Mouse (Mus musculus) retina, adult 2 months (tissue): ENCODE measurements at regions not wholly inside any gene's neighbourhood (a gene's known extent, or its start where the extent isn't known, plus 50 kb on each side); places are given as distances from the start of the nearest gene placed in this dataset.
A peak's percentile ranks its signal among the peaks of the same experiment; 100 is the strongest.
"Not testable (repeated sequence)": the region's sequence is repeated elsewhere in the genome, so short reads cannot be mapped to it uniquely, and the experiment has no call there.

ENCODE experiments used
- DNase-seq: peaks from one replicate; pipeline ENCODE4 v3.0.0-alpha.2; 2012; ENCODE audit warnings: low read depth, low spot score

DNA sequence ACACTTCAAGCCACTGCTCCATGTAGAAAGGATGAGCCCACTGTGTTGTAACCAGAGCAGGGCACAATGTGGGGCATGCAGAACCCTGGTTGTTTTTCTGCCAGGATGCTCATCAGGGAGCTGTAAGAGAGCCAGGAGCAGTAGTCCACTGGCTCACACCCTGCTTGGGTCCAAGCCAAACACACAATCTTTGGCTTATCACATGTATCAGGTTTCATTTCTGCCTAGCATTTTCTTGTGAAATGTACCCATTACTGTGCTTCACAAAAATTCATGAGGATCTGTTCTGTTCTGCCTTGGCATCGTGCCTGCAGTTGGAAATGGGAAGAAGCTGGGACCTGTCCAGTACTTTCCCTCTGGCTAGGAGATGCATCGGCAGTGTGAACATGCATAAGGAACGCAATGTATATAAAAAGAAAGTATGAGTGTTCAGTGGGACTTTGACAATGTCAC is 491.6 kb upstream of the Igfbp3 start:
- DNase-seq, result peak; percentile 0

DNA sequence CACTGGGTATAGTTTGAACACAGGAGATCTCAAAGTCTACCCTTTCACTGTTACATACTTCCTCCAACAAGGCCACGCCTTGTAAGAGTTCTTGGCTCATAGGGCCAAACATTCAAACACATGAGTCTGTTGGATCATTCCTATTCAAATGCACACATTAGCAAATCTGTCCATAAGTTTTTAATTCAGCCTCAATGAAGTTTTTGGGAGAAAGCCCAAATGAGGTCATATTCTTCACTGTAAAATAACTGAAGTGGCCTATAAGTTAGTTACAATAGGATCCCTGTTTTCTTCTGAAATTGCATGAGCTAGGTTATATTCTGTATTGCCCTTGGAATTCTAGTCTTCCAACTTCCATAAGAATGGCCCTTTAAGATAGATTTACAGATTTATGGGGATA is 483.9 kb upstream of the Igfbp3 start:
- DNase-seq, result no peak

DNA sequence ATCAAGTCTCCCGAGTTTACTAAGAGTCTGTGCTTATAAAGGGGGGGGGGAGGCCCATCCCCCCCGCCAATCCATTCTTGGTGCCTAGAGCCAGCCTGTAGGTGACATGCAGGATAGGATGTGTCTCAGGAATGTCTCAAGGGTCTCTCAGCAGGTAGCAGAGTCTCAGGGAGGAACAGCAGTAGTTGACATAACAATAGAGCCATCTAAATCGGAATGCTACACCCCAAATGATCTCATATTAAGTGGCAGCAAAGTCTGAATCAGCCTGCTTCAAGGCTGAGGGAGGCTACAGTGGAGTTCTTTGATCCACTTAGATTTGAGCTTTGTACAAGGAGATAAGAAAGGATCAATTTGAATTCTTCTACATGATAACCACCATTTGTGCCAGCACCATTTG is 476.0 kb upstream of the Igfbp3 start:
- not testable (repeated sequence) for DNase-seq

DNA sequence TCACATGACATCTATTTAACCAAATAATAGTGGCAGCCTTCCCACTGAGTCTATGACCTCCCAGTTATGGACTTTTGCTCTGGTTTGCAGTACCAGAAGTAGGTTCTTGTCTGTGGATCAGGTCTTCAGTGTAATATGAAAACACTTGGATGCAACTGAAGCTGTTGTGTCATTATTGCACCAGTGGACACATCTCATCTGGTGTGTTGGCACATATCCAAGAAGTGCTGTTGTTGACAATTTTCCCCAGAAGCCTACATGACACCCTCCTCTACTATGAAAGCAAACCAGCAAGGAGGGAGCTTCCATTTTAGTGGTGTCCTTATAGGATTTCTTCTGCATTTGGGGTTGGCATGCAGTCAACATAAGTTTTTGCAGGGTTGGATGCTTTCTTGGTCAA is 459.1 kb upstream of the Igfbp3 start:
- no peak for DNase-seq

DNA sequence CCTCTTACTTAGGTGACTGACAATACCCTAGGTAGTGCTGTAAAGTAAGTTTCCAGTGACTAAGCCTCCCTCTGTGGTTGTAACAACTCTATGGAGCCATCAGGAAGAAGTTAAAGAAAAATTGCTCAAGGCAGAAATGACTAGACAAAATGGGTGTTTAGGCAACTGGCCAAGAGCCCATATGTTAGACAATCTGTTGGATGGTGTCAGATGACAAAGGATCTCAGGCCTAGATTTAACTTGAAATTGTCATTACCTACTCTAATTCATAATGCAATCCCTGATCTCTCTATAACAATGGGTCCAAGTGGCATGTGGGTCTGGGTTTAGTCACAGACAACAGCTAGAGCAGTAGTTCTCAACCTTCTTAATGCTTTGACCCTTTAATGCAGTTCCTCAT is 416.9 kb upstream of the Igfbp3 start:
- no peak for DNase-seq

DNA sequence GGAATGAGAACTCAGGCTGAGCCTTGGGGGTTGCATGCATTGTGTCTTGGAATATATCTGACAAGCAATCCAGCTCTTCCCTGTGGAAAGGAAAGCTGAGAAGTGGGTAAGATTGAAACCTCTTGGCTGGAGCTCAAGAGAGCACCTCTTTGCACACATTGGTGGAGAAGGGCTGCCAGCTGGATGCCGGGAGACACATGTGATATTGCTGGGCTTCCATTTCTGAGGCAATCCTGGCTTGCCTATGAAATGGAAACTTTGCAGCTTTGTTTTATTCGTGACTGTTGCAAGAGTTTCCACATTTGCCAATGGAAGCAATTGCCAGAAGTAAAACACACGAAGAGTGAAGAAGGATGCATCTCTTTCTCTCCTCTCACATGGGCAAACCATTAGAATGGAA is 411.5 kb upstream of the Igfbp3 start:
- DNase-seq, result no peak

DNA sequence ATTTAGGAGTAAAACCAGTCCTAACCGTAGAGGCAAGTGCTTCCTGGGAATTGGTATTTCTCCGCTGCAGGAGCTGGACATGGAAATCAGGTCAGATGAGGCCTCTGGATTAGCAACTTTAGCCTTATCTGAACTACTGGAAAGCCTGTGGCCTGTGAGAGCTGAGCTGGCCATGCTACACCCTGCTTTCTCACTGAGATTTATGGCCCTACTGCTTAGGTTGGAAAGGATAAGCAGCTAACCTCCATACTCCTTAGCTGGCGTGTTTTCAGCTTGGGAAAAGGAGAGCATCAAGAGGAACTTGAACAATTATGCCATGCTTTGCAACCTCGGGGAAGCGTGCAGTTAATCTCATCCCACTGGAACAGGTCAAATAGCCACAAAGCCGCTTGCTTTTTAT is 406.6 kb upstream of the Igfbp3 start:
- DNase-seq, result peak; percentile 1

DNA sequence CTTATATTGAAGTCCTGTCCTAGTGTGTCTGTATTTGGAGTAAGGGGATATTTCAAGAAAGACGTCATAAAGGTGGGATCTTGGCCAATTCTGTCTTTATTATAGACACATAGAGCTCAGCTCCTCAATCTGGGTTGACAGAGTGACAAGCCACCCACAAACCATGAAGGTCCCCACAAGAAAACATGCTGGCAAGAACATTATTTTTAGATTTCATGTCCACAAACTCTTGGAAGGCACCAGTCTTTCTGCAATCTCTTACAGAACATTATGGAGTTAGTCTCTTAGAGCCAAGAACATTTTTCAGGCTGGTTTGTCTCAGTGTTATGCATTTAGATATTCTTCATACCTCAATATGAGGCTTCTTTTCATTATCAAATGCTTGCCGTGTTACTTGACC is 397.0 kb upstream of the Igfbp3 start:
- no peak for DNase-seq

DNA sequence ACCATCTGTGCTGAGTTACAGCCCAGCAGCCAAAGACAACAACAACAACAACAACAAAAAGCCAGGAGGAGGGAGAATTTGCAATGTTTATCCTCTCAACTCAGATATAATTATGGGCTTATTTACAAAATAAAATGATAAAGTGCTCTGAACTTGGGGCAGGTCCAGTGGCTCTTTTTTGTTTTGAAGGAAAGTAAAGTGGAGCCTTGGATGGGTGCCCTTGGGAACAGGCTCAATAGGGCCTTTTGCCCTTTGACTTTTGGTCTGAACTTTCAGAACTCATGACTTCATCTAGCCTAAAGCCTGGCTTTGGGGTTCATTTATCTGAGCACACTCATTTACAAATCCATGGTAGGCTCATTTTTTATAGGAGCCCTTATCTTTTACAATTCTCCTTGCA is 396.2 kb upstream of the Igfbp3 start:
- no peak for DNase-seq

DNA sequence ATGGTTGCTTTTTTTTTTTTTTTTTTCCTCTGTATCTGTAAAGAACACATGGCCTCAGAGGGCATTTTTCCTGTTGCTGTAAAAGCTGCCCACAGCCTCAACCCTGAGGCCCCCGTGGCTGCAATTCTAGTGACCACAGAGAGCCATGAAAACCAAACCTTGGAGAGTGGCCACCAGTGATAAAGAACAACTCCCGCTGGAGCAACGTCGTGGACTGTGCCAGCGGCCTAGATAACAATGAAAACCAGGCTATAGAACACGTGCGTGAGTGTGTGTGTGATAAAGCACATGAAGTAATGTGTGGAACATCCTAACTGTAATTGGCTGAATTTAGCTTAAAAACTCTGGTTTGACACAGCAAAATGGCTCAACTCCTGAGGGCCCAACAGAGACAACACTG is 392.9 kb upstream of the Igfbp3 start:
- DNase-seq, result no peak

DNA sequence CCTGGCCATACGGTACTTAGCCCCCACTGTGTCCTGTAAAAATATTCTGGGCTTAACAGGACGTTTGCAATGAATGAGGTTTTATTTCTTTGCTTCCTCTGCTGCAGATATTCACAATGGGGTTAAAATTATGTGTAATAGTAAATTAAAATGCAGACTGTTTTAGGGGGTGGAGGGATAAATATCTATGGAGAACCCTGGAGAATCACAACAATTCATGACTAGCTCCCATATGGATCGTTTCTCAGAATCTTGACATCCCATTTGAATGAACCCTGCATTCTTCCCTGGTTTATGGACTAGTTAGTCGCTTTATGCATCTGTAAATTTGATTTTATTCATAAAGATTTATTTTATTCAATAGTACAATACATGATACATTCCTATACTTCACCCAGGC is 378.3 kb upstream of the Igfbp3 start:
- no peak for DNase-seq

DNA sequence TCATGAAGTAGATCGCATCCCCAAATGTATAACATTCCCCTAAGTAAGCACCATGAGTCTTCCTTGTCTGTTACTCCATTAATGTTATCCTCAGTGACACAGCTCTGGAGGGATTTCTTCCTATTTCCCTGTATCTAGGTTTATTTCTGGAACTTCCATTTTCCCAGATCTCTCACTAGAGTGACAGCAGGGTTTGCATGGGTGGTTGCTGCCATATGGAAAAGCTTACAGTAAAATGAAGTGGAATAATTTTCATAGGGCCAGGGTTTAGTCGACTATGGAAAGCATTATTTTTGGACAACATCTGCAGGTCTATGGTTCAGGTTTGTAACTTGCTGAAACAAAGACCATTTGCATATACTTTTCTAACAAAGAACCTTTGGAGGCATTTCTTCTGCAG is 369.6 kb upstream of the Igfbp3 start:
- no peak for DNase-seq

DNA sequence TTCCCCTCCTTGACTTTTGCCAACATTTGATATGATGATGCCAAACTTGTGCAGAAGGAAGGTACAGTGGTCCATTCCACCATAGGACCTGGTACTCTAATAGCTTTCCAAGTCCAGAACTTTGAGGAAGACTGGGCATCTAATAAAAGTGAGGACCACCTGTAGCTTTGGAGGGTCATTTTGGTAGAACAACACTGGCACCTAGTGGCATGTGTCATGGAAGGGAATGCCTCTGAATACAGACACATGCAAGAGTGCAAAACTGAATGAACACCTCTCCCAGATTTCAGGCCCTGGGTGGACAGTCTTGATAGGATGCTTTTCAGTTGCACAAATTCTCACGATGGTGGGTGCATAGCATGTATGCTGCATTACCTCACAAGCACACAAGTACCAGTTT is 354.8 kb upstream of the Igfbp3 start:
- DNase-seq, result no peak

DNA sequence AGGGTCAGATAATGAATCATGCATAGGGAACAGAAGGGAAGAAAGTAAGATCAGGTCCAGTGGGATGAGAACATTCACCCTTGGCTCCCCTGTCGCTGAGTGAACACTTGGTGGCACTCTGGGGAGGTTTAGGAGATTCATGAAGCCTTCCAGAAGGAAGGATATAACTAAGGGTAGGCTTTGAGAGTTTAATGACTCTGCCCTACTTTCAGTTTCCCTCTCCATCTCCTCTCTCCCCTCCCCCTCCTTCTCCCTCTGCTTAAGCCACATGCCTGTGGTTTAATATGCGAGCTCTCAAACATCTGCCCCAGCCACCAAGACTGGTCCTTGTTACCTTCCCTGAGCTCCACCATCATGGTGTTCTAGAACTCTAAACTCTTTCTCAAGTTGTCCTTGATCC is 348.3 kb upstream of the Igfbp3 start:
- no peak for DNase-seq

DNA sequence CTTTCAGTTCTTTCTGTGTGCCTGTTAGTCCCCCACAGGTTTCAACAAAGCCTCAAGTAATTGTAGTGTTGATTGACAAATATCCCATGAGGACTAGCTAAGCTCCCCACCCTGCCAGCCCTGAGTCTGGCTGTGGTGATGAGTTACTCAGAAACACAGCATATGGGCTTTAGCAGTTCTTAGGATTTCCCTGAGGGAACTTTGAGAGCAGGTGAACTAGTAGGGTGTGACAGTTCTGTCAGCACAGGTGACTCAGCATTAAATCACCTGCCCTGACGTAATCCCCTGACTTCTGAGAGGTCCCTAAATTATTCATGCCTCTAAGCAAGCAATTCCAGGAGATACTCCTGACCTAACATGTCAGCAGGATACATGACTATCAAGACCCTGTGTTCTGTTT is 347.7 kb upstream of the Igfbp3 start:
- DNase-seq, result no peak

DNA sequence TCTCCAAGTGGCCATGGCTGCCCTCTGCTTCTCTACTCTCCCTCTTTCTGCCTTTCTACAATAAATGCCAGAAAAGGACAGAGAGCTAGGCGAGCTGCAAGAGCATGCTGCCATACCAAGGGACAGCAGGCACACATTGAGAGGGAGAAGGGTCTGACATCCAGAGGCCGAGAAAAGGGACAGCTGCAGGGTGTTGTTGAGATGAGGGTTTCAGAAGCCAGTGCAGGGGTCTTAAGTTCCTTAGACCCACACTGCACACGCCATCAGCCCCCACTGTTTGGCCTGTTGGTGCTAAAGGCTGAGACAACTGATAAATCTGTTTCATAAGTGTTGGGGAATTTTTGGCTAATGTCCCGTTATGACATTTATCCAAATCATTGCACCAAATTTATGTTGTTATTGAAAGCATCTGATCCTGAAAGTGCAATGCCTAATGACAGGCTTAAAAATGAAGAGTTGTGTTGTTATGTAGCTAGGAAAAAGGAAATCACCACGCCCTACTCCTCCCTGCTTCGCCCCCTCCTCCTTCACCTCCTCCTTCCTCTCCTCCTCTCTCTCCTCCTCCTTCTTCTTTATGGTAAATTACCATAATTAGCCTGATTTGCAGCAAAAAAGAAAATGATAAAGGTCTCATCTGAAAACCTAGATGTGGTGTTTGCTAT is 342.0 kb upstream of the Igfbp3 start:
- no peak for DNase-seq

DNA sequence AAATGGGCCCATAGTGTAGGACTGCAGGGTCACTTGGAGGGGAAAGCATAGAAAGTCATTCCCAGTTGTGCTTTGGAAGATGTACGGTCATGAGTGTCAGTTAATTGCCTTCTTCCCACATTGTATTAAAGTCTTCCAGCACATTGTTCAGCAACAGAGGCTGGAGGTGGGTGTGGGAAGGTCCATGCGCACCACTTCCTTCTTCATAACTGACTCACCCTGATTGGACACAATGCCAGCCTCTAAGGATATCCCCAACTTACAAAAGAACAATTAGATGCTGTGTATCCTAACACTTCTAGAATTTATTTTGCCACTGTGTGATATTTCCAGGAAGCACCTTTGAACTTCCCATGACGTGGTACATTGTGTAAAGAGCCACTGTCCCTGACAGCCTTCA is 338.4 kb upstream of the Igfbp3 start:
- no peak for DNase-seq

DNA sequence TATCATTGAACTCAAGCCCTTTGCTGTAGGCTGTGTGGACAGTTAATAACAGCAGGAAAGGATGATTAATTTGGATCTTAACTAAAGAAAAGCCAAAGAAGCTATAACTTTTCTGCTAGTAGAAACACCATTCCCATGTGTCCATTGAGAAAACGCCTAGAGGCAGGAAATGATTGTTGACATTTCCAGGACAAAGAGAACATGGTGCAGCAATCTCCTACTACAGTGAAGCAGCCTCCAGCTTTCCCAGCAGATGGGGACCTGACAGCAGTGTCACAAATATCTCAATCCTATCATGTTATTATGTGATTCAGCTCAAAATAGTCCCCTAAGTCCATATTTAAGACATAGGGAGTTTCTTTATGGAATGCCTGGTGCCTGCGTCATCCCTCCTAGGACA is 334.1 kb upstream of the Igfbp3 start:
- DNase-seq, result no peak

DNA sequence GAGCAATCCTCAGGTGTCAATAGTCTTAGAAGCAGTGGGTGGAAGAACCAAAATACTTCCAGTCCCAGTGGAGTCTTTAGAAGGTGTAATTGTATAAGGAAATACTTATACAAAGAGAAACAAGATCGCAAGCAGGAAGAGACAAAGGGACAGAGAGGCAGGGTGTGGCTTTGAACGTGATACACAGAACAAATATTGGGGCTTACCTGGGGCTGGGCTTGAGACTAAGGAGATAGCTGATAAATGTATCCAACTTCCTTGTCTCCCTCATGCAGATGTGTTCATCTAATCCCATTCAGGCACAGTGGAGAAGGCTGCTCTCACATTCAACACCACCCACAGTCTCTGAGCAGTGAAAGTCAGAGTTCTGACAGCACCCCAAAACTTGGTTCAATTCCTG is 331.9 kb upstream of the Igfbp3 start:
- DNase-seq, result no peak

DNA sequence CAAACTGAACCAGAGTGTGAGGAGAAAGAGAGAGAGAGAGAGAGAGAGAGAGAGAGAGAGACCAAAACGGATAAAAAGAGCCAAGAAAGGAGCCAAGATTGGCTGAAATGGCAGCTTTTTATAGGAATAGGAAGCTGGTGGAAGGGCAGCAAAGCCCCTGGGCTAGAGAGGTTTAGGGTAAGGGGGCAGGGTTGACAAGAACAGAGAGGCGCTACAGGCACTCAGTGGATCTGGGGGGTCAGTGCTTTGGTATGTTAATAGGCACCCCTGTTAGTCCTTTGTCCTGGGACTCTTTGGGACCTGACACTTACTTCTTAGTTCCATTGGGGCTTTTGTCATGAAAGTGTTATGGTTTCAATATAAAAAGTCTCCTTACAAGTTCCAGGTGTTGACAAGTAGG is 320.9 kb upstream of the Igfbp3 start:
- no peak for DNase-seq

DNA sequence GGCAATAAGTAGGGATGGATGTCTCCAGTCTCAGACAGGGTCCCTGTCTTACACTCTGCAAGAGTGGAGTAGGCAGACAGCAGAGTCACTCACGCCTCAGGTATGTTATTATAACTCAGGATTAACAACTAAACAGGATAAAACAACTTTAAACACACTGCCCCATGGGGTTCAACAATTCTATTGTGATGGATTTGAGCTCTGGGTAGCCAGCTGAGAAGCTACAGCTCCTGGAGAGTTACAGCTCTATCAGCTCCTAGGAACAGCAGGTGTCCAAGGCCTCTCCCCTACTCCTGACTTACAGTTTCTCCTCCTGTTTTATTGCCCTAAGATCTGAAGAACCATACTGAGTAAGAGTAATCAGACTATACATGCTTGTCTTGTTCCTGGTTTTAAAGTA is 319.6 kb upstream of the Igfbp3 start:
- no peak for DNase-seq

DNA sequence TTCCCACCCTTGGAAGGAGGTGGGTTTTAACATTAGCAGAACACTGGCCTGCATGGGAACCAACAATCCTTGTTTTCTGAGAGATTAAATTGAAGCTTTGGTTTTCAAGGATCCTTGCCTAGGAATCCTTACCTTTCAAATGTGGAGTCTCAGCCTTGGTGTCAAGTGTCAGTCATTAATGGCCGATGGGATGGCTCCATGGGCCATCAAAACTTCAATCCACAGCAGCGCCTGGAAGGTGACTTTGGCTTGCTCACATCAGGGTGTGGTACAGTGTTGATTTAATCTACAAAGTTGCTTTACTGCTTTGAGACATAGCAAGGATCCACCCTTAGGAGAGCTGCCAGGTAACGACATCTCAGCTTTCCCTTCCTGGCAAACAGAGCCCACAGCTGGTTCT is 318.1 kb upstream of the Igfbp3 start:
- no peak for DNase-seq

DNA sequence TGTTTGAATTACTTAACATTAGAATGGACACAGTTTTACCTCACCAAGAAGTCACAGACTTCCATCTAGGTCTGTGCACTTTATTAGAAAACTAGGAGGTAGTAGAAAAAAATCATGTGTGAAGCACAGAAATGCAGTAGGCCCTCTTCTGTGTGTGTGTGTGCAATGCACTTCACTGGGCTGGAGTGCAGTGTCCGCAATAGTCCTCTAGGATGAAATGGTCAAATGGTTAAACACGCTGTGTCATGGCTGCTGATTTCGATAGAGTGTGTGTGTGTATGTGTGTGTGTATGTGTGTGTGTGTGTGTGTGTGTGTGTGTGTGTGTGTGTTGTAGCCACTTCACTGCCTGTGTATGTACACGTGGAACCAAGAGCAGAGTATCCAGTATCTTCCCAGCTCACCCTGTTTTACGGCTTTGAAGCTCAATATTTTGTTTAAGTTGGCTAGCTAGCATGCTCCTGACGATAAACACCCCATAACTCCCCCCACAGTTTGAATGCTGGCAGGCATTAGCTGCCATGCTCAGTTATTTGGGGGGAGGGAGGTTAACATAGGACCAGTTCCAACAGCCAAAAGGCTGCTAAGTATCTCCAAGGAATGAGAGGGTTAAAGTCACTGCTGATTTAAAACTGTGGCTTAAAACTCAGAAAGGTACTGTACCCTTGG is 316.9 kb upstream of the Igfbp3 start:
- DNase-seq, result no peak

DNA sequence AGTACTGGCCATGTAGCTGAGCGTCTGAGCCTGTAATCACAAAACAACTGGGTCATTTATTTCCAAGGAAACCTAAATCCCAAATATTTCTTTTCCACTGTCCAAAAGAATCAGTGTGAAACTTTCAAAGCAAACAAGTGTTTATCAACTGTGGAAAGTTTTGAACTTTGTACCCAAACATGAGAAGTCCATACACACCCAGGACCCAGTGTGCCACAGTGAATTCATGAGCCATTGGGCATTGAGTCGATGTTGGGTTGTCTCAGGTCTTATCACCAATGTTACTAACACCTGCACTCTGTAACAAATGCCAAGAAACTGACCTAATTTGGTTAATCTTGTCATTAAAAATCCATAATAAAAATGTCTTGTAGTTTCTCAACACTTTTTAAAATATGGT is 305.8 kb upstream of the Igfbp3 start:
- no peak for DNase-seq
